9 mouse cellular contexts compared by ENCODE assay signal in the genomic region with DNA sequence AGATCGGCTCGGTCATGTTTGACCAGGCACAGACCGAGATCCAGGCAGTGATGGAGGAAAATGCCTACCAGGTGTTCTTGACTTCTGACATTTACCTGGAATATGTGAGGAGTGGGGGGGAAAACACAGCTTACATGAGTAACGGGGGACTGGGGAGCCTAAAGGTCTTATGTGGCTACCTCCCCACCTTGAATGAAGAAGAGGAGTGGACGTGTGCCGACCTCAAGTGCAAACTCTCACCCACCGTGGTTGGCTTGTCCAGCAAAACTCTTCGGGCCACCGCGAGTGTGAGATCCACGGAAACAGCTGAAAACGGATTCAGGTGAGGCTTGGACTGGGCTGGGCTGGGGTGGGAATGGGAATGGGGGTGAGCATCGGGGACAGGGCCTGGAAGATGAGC. TPM values are rescaled to one million over a fixed set of nuclear protein-coding genes. Genes with fewer than 3 reads are reported as not detected.
DNase-seq lines count a peak whose midpoint lies in the region; ATAC-seq and TF ChIP-seq lines count a peak whose summit lies in the region.
"Had no signal": no experiment of that assay in that cellular context is flagged by ENCODE, and none has a peak within 500 bp of the region (broad histone marks: within the 10 kb centered on the region; RNA-seq: fewer than 3 reads in every experiment).

No protein-coding gene starts in this region.

- peaks cover 29% of the 10 kb centered on the region for H3K4me1 ChIP-seq in cerebellum, adult 2 months (ENCODE audit: control insufficient read depth, insufficient read depth, low read length)
- peaks cover 14% of the 10 kb centered on the region; the same call in 1 of the 2 replicates for H3K4me1 ChIP-seq in lung, postnatal 0 days (ENCODE audit: insufficient read depth, low read depth, low read length)
- H3K4me1 ChIP-seq in liver, embryonic 12.5 days: peaks cover 33% of the 10 kb centered on the region; the same call in 1 of the 2 replicates
- H3K4me1 ChIP-seq in stomach, postnatal 0 days (replicated peaks; ENCODE audit: control insufficient read depth, insufficient read depth): no peaks in the 10 kb centered on the region; the same call in 1 of the 2 replicates

- peak overlapping the region; percentile 89 for H3K4me2 ChIP-seq in lung, postnatal 0 days (replicated peaks; ENCODE audit: low read depth, low read length)
- peak overlapping the region; percentile 85; the same call in 1 of the 2 replicates for H3K4me2 ChIP-seq in liver, embryonic 12.5 days
- H3K4me2 ChIP-seq in stomach, postnatal 0 days (replicated peaks; ENCODE audit: low read depth): peak overlapping the region; percentile 81

- H3K27ac ChIP-seq in cerebellum, adult 2 months (ENCODE audit: insufficient read depth, low read length): no peak overlapping the region
- H3K27ac ChIP-seq in lung, postnatal 0 days (ENCODE audit: low read length): no peak overlapping the region
- H3K27ac ChIP-seq in liver, embryonic 12.5 days: no peak overlapping the region
- H3K27ac ChIP-seq in stomach, postnatal 0 days (replicated peaks): no peak overlapping the region

- no peak for ATAC-seq in lung, postnatal 0 days
- ATAC-seq in liver, embryonic 12.5 days: no peak
- ATAC-seq in stomach, postnatal 0 days (ENCODE audit: low FRiP score, low TSS enrichment): no peak

- no peak for TF ChIP-seq CTCF in cerebellum, adult 2 months (IDR thresholded peaks at IDR 0.05; ENCODE audit: borderline replicate concordance, insufficient read depth, low read depth, low read length)
- TF ChIP-seq CTCF in lung, postnatal 0 days (IDR thresholded peaks at IDR 0.05): no peak
- no peak for TF ChIP-seq CTCF in stomach, postnatal 0 days (IDR thresholded peaks at IDR 0.05; ENCODE audit: low read depth)

- no peaks in the 10 kb centered on the region for H3K9me3 ChIP-seq in lung, postnatal 0 days (ENCODE audit: low read length)
- H3K9me3 ChIP-seq in liver, embryonic 12.5 days (replicated peaks): no peaks in the 10 kb centered on the region
- no peaks in the 10 kb centered on the region for H3K9me3 ChIP-seq in stomach, postnatal 0 days (ENCODE audit: control insufficient read depth, low read length)

- no peak for DNase-seq in cerebellum, adult 2 months
- no peak for DNase-seq in cerebellum, adult 9-10 months
- DNase-seq in lung, postnatal 0 days (ENCODE audit: low spot score): no peak
- DNase-seq in lung, postnatal 36 days: no peak
- no peak for DNase-seq in stomach, postnatal 0 days (ENCODE audit: low spot score)
- DNase-seq in left cerebral cortex, postnatal 4 days: no peak
- DNase-seq in adrenal gland, postnatal 36 days: no peak
- DNase-seq: kidney, adult 8-10 months had no signal

- no peaks in the 10 kb centered on the region for H3K36me3 ChIP-seq in lung, postnatal 0 days (ENCODE audit: insufficient read depth, low read length)
- H3K36me3 ChIP-seq in liver, embryonic 12.5 days: no peaks in the 10 kb centered on the region
- no peaks in the 10 kb centered on the region for H3K36me3 ChIP-seq in stomach, postnatal 0 days (ENCODE audit: control insufficient read depth, insufficient read depth, low read length)

- TF ChIP-seq EP300 in lung, postnatal 0 days (IDR thresholded peaks at IDR 0.05): no peak
- TF ChIP-seq EP300 in stomach, postnatal 0 days (optimal IDR thresholded peaks at IDR 0.05): no peak

- H3K9ac ChIP-seq in lung, postnatal 0 days (replicated peaks; ENCODE audit: low read depth): peak overlapping the region; percentile 23; the same call in 1 of the 2 replicates
- no peak overlapping the region for H3K9ac ChIP-seq in liver, embryonic 12.5 days
- peak overlapping the region; percentile 95 for H3K9ac ChIP-seq in stomach, postnatal 0 days (ENCODE audit: low read length)

- intact Hi-C loops in left cerebral cortex, postnatal 4 days (cut with DNase I): loop anchor here (5.0 kb wide), 1 partner anchor 254 kb away; no protein-coding TSS in a partner anchor

- TF ChIP-seq POLR2A in cerebellum, adult 2 months (IDR thresholded peaks at IDR 0.05; ENCODE audit: borderline replicate concordance, insufficient read depth, low read length): no peak

- H3K4me3 ChIP-seq in cerebellum, adult 2 months (replicated peaks; ENCODE audit: insufficient read depth, low read depth, low read length): peak overlapping the region; percentile 86
- peak overlapping the region; percentile 93 for H3K4me3 ChIP-seq in lung, postnatal 0 days (ENCODE audit: low read depth, low read length)
- no peak overlapping the region for H3K4me3 ChIP-seq in liver, embryonic 12.5 days
- peak overlapping the region; percentile 86 for H3K4me3 ChIP-seq in stomach, postnatal 0 days (ENCODE audit: low read depth, low read length)

- H3K27me3 ChIP-seq in cerebellum, adult 2 months (ENCODE audit: control insufficient read depth, insufficient read depth, low read length): no peaks in the 10 kb centered on the region
- H3K27me3 ChIP-seq in lung, postnatal 0 days (replicated peaks; ENCODE audit: insufficient read depth, low read length): no peaks in the 10 kb centered on the region
- peaks cover 69% of the 10 kb centered on the region for H3K27me3 ChIP-seq in liver, embryonic 12.5 days (replicated peaks)
- H3K27me3 ChIP-seq in stomach, postnatal 0 days (ENCODE audit: control insufficient read depth, insufficient read depth, low read length): no peaks in the 10 kb centered on the region

- 51% methylated on average over 13 of the region's 13 CpGs for WGBS in cerebellum, adult 2 months
- 30% methylated on average over 13 of the region's 13 CpGs for WGBS in lung, postnatal 0 days
- 25% methylated on average over 13 of the region's 13 CpGs for WGBS in liver, embryonic 12.5 days (ENCODE audit: insufficient replicate concordance)
- 40% methylated on average over 13 of the region's 13 CpGs for WGBS in stomach, postnatal 0 days

RNA-seq across cellular contexts. Expression of gene Axin2, which starts 3.6 kb away (rescaled TPM):
- polyA plus RNA-seq in cerebellum, adult 2 months (2012; rRNA removed): 17.0 and 17.5 TPM in 2 replicates
- 10.4 and 11.0 TPM in 2 replicates for polyA plus RNA-seq in lung, postnatal 0 days (2015; fragmentation: Nextera tagmentation; extraction: Ambion mirVana)
- 0.41 and 0.85 TPM in 2 replicates for polyA plus RNA-seq in liver, embryonic 12.5 days (2016; fragmentation: Nextera tagmentation; extraction: Ambion mirVana)
- 2.6 and 2.7 TPM in 2 replicates for polyA plus RNA-seq in stomach, postnatal 0 days (2015; fragmentation: Nextera tagmentation; extraction: Ambion mirVana)
- total RNA-seq in left cerebral cortex, postnatal 4 days (2021): 10 to 100 TPM; 31.1 to 35.9 TPM
- total RNA-seq in adrenal gland, postnatal 36 days (2021): 10 to 100 TPM; 34.0 to 38.0 TPM
